In genomic region chr11:62177395-62178113, GRCm38 (mm10) we compare ENCODE assay signal across 26 mouse cellular contexts.
DNase-seq lines count a peak whose midpoint lies in the region; ATAC-seq and TF ChIP-seq lines count a peak whose summit lies in the region.
"Had no signal": no experiment of that assay in that cellular context is flagged by ENCODE, and none has a peak within 500 bp of the region (broad histone marks: within the 10 kb centered on the region; RNA-seq: fewer than 3 reads in every experiment).

No protein-coding gene starts in this region.

- ATAC-seq in stomach, embryonic 15.5 days (ENCODE audit: insufficient read depth, low FRiP score, low read depth): peak; percentile 60
- no peak for ATAC-seq in stomach, postnatal 0 days (ENCODE audit: low FRiP score, low TSS enrichment)
- peak; percentile 68 for ATAC-seq in stomach, embryonic 16.5 days (ENCODE audit: insufficient read depth, low FRiP score)
- no peak for ATAC-seq in midbrain, embryonic 13.5 days
- ATAC-seq: activated CD4-positive, CD25-positive, alpha-beta regulatory T cell, adult 4 months; forebrain, embryonic 13.5 days; forebrain, embryonic 16.5 days; hindbrain, embryonic 16.5 days had no signal

- no peak overlapping the region for H3K4me2 ChIP-seq in stomach, embryonic 15.5 days
- no peak overlapping the region for H3K4me2 ChIP-seq in stomach, postnatal 0 days (replicated peaks; ENCODE audit: low read depth)
- H3K4me2 ChIP-seq in stomach, embryonic 16.5 days (ENCODE audit: low read depth, low read length): no peak overlapping the region
- H3K4me2 ChIP-seq in midbrain, embryonic 13.5 days (replicated peaks): no peak overlapping the region
- H3K4me2 ChIP-seq: embryonic facial prominence, embryonic 13.5 days; forebrain, embryonic 13.5 days; heart, embryonic 11.5 days; hindbrain, embryonic 13.5 days had no signal

- H3K9me3 ChIP-seq in stomach, embryonic 15.5 days: no peaks in the 10 kb centered on the region
- H3K9me3 ChIP-seq in stomach, postnatal 0 days (ENCODE audit: control insufficient read depth, low read length): no peaks in the 10 kb centered on the region
- no peaks in the 10 kb centered on the region for H3K9me3 ChIP-seq in stomach, embryonic 16.5 days (replicated peaks; ENCODE audit: control insufficient read depth, low read length)
- H3K9me3 ChIP-seq in midbrain, embryonic 13.5 days: no peaks in the 10 kb centered on the region
- H3K9me3 ChIP-seq: embryonic facial prominence, embryonic 10.5 days; embryonic facial prominence, embryonic 13.5 days; forebrain, embryonic 10.5 days; forebrain, embryonic 13.5 days; hindbrain, embryonic 10.5 days; hindbrain, embryonic 13.5 days had no signal

- H3K4me3 ChIP-seq in stomach, embryonic 15.5 days (replicated peaks): no peak overlapping the region
- H3K4me3 ChIP-seq in stomach, postnatal 0 days (ENCODE audit: low read depth, low read length): no peak overlapping the region
- H3K4me3 ChIP-seq in stomach, embryonic 16.5 days (replicated peaks; ENCODE audit: low read length): no peak overlapping the region
- H3K4me3 ChIP-seq in midbrain, embryonic 13.5 days (replicated peaks): no peak overlapping the region
- H3K4me3 ChIP-seq: embryonic facial prominence, embryonic 10.5 days; embryonic facial prominence, embryonic 13.5 days; forebrain, embryonic 10.5 days; forebrain, embryonic 13.5 days; hindbrain, embryonic 10.5 days; hindbrain, embryonic 13.5 days had no signal

- no peaks in the 10 kb centered on the region for H3K27me3 ChIP-seq in stomach, embryonic 15.5 days (replicated peaks)
- H3K27me3 ChIP-seq in stomach, postnatal 0 days (ENCODE audit: control insufficient read depth, insufficient read depth, low read length): no peaks in the 10 kb centered on the region
- H3K27me3 ChIP-seq in stomach, embryonic 16.5 days (ENCODE audit: control insufficient read depth, insufficient read depth, low read length): no peaks in the 10 kb centered on the region
- no peaks in the 10 kb centered on the region for H3K27me3 ChIP-seq in midbrain, embryonic 13.5 days
- H3K27me3 ChIP-seq: embryonic facial prominence, embryonic 13.5 days; forebrain, embryonic 13.5 days; hindbrain, embryonic 13.5 days had no signal

- no peak for TF ChIP-seq EP300 in stomach, postnatal 0 days (optimal IDR thresholded peaks at IDR 0.05)

- DNase-seq in heart, adult 11 months: peak; percentile 40
- DNase-seq in heart, postnatal 25 days (ENCODE audit: low spot score): no peak
- no peak for DNase-seq in stomach, postnatal 0 days (ENCODE audit: low spot score)
- DNase-seq: adrenal gland, adult 8-10 months; adrenal gland, postnatal 25 days; cerebellum, adult 11-12 months; cerebellum, adult 8-10 months; cerebellum, postnatal 10 days; cerebellum, postnatal 36 days; embryo, embryonic 11 days; gastrocnemius, postnatal 10 days; gastrocnemius, postnatal 36 days; heart, postnatal 36 days had no signal

- no peak overlapping the region for H3K9ac ChIP-seq in stomach, embryonic 15.5 days
- H3K9ac ChIP-seq in stomach, postnatal 0 days (ENCODE audit: low read length): no peak overlapping the region
- no peak overlapping the region for H3K9ac ChIP-seq in stomach, embryonic 16.5 days (ENCODE audit: low read length)
- no peak overlapping the region for H3K9ac ChIP-seq in midbrain, embryonic 13.5 days (replicated peaks)
- H3K9ac ChIP-seq: embryonic facial prominence, embryonic 13.5 days; forebrain, embryonic 13.5 days; hindbrain, embryonic 13.5 days had no signal

- intact Hi-C loops in heart, postnatal 25 days (cut with DNase I): no loop called here

- no peaks in the 10 kb centered on the region for H3K4me1 ChIP-seq in stomach, embryonic 15.5 days
- H3K4me1 ChIP-seq in stomach, postnatal 0 days (replicated peaks; ENCODE audit: control insufficient read depth, insufficient read depth): no peaks in the 10 kb centered on the region
- no peaks in the 10 kb centered on the region for H3K4me1 ChIP-seq in stomach, embryonic 16.5 days (ENCODE audit: control insufficient read depth, insufficient read depth, low read length)
- no peaks in the 10 kb centered on the region for H3K4me1 ChIP-seq in midbrain, embryonic 13.5 days (replicated peaks)
- H3K4me1 ChIP-seq: embryonic facial prominence, embryonic 10.5 days; embryonic facial prominence, embryonic 13.5 days; forebrain, embryonic 10.5 days; forebrain, embryonic 13.5 days; hindbrain, embryonic 10.5 days; hindbrain, embryonic 13.5 days had no signal

- 79% methylated on average over 10 of the region's 10 CpGs for WGBS in stomach, embryonic 15.5 days
- 67% methylated on average over 10 of the region's 10 CpGs for WGBS in stomach, postnatal 0 days
- 67% methylated on average over 10 of the region's 10 CpGs for WGBS in stomach, embryonic 16.5 days
- 91% methylated on average over 10 of the region's 10 CpGs for WGBS in midbrain, embryonic 13.5 days

- TF ChIP-seq CTCF in stomach, postnatal 0 days (IDR thresholded peaks at IDR 0.05; ENCODE audit: low read depth): no peak

- H3K36me3 ChIP-seq in stomach, embryonic 15.5 days: no peaks in the 10 kb centered on the region
- no peaks in the 10 kb centered on the region for H3K36me3 ChIP-seq in stomach, postnatal 0 days (ENCODE audit: control insufficient read depth, insufficient read depth, low read length)
- no peaks in the 10 kb centered on the region for H3K36me3 ChIP-seq in stomach, embryonic 16.5 days (ENCODE audit: control insufficient read depth, insufficient read depth, low read length)
- peaks cover 6% of the 10 kb centered on the region; the same call in 1 of the 2 replicates for H3K36me3 ChIP-seq in midbrain, embryonic 13.5 days
- H3K36me3 ChIP-seq: forebrain, embryonic 10.5 days had no signal

- no peak overlapping the region; the same call in 1 of the 2 replicates for H3K27ac ChIP-seq in stomach, embryonic 15.5 days
- H3K27ac ChIP-seq in stomach, postnatal 0 days (replicated peaks): no peak overlapping the region
- H3K27ac ChIP-seq in stomach, embryonic 16.5 days (ENCODE audit: low read length): peak overlapping the region; percentile 62; the same call in 1 of the 2 replicates
- H3K27ac ChIP-seq in midbrain, embryonic 13.5 days: no peak overlapping the region
- H3K27ac ChIP-seq: embryonic facial prominence, embryonic 10.5 days; embryonic facial prominence, embryonic 13.5 days; forebrain, embryonic 10.5 days; forebrain, embryonic 13.5 days; hindbrain, embryonic 10.5 days; hindbrain, embryonic 13.5 days had no signal

Comparison
In these comparisons a context has a peak if more than half of its experiments do, and no peak if none do; other contexts are left out.
1. ATAC-seq: peak in stomach, embryonic 15.5 days (single experiment) and stomach, embryonic 16.5 days (single experiment); none in stomach, postnatal 0 days (single experiment) and midbrain, embryonic 13.5 days (single experiment).